Mouse (Mus musculus) CH12.LX (cell line): ENCODE results near the gene Gm44973. TPM values are rescaled to one million over a fixed set of nuclear protein-coding genes. Genes with fewer than 3 reads are reported as not detected.

Source experiments
- DNase-seq: peaks from one replicate; pipeline ENCODE4 v3.0.0-alpha.2; 2013; ENCODE audit errors: extremely low read depth
- H3K27ac ChIP-seq: 2 replicates; pipeline ENCODE4 v1.5.1; 2012; ENCODE audit warnings: low read depth, mild to moderate bottlenecking, control low read depth, moderate library complexity; ENCODE audit not compliant: insufficient read depth
- H3K27me3 ChIP-seq: replicated peaks from 2 replicates; pipeline ENCODE3; 2012; ENCODE audit warnings: inconsistent platforms
- H3K36me3 ChIP-seq, 2 experiments: replicated peaks in 1 of 2; 2 replicates each; pipeline versions ENCODE3 to v1.6.1; 2012; ENCODE audit warnings: inconsistent platforms in 1 of 2, low read length in 1 of 2, mild to moderate bottlenecking in 1 of 2, mixed read lengths in 1 of 2, moderate library complexity in 1 of 2; ENCODE audit not compliant: control insufficient read depth in 1 of 2, insufficient read depth in 1 of 2
- H3K4me1 ChIP-seq, 2 experiments: 2 replicates each; pipeline ENCODE4 v1.6.1; 2012; ENCODE audit warnings: inconsistent platforms in 1 of 2, moderate library complexity in 1 of 2; ENCODE audit not compliant: insufficient read depth in 2 of 2, control insufficient read depth in 1 of 2
- H3K4me2 ChIP-seq: 2 replicates; pipeline ENCODE4 v1.6.1; 2012; ENCODE audit warnings: low read depth, mild to moderate bottlenecking, control low read depth; ENCODE audit not compliant: poor library complexity, insufficient read depth, severe bottlenecking
- H3K4me3 ChIP-seq, 3 experiments: fragments of 150-350 bp in 1 of 3; sonication (generic) in 1 of 3; replicated peaks in 1 of 3; 2 replicates each; pipeline versions ENCODE3 to v1.5.1; 2011 to 2012; ENCODE audit warnings: low read depth in 2 of 3, low read length in 2 of 3, mild to moderate bottlenecking in 2 of 3, moderate library complexity in 2 of 3, control low read depth in 1 of 3, improper control_type of control experiment in 1 of 3, inconsistent platforms in 1 of 3, mixed read lengths in 1 of 3; ENCODE audit not compliant: poor library complexity in 1 of 3
- H3K79me2 ChIP-seq: replicated peaks from 2 replicates; pipeline ENCODE4 v1.6.1; 2012; ENCODE audit warnings: mild to moderate bottlenecking, moderate library complexity; ENCODE audit not compliant: control insufficient read depth, poor library complexity, insufficient read depth, severe bottlenecking; ENCODE audit errors: extremely low read depth
- H3K9ac ChIP-seq: 2 replicates; pipeline ENCODE4 v1.6.1; 2012; ENCODE audit warnings: low read depth, mild to moderate bottlenecking, control low read depth, moderate library complexity; ENCODE audit not compliant: insufficient read depth
- H3K9me3 ChIP-seq: replicated peaks from 2 replicates; pipeline ENCODE3; 2012; ENCODE audit warnings: low read length, inconsistent platforms, mixed read lengths
- BHLHE40 ChIP-seq: IDR thresholded peaks from 2 replicates; pipeline ENCODE4 v1.6.1; 2011; ENCODE audit warnings: mild to moderate bottlenecking, low read depth, low read length, improper control_type of control experiment
- CHD1 ChIP-seq: IDR thresholded peaks from 2 replicates; pipeline ENCODE4 v1.6.1; 2012; ENCODE audit warnings: low read depth, low read length, improper control_type of control experiment, inconsistent platforms
- CHD2 ChIP-seq: IDR thresholded peaks from 2 replicates; pipeline ENCODE4 v1.6.1; 2011; ENCODE audit warnings: low read length, improper control_type of control experiment
- CTCF ChIP-seq, 2 experiments: IDR thresholded peaks in 1 of 2; conservative IDR thresholded peaks in 1 of 2; 2 replicates each; pipeline ENCODE4 v1.5.1; 2011 to 2012; ENCODE audit warnings: low read depth in 2 of 2, low read length in 2 of 2, improper control_type of control experiment in 1 of 2, inconsistent platforms in 1 of 2, mild to moderate bottlenecking in 1 of 2, moderate library complexity in 1 of 2
- EP300 ChIP-seq: IDR thresholded peaks from 2 replicates; pipeline ENCODE4 v1.6.1; 2011; ENCODE audit warnings: low read length, improper control_type of control experiment
- ETS1 ChIP-seq: conservative IDR thresholded peaks from 2 replicates; pipeline ENCODE4 v1.6.1; 2012; ENCODE audit warnings: low read depth, mild to moderate bottlenecking, inconsistent platforms, low read length, improper control_type of control experiment, moderate library complexity
- GABPA ChIP-seq: IDR thresholded peaks from 2 replicates; pipeline ENCODE4 v1.6.1; 2012; ENCODE audit warnings: low read depth, low read length, improper control_type of control experiment, inconsistent platforms; ENCODE audit not compliant: insufficient replicate concordance
- IRF4 ChIP-seq: IDR thresholded peaks from 2 replicates; pipeline ENCODE4 v1.6.1; 2014; ENCODE audit warnings: low read depth, mild to moderate bottlenecking, inconsistent platforms, low read length, improper control_type of control experiment
- JUN ChIP-seq: IDR thresholded peaks from 2 replicates; pipeline ENCODE4 v1.6.1; 2011; ENCODE audit warnings: low read depth, mild to moderate bottlenecking, low read length, improper control_type of control experiment, moderate library complexity; ENCODE audit not compliant: insufficient read depth
- JUND ChIP-seq: conservative IDR thresholded peaks from 2 replicates; pipeline ENCODE4 v1.6.1; 2011; ENCODE audit warnings: low read depth, low read length, improper control_type of control experiment
- KAT2A ChIP-seq: IDR thresholded peaks from 2 replicates; pipeline ENCODE4 v1.6.1; 2012; ENCODE audit warnings: low read length, improper control_type of control experiment, inconsistent platforms; ENCODE audit not compliant: insufficient replicate concordance
- MAFK ChIP-seq: IDR thresholded peaks from 2 replicates; pipeline ENCODE4 v1.6.1; 2011; ENCODE audit warnings: low read length, improper control_type of control experiment; ENCODE audit not compliant: insufficient replicate concordance
- MYC ChIP-seq: IDR thresholded peaks from 2 replicates; pipeline ENCODE4 v1.6.1; 2011; ENCODE audit warnings: low read depth, mild to moderate bottlenecking, improper control_type of control experiment, low read length
- NELFE ChIP-seq: IDR thresholded peaks from 2 replicates; pipeline ENCODE4 v1.6.1; 2011; ENCODE audit warnings: low read depth, low read length, improper control_type of control experiment
- NRF1 ChIP-seq: IDR thresholded peaks from 2 replicates; pipeline ENCODE4 v1.6.1; 2014; ENCODE audit warnings: low read depth, mild to moderate bottlenecking, inconsistent platforms, low read length, improper control_type of control experiment, moderate library complexity
- PAX5 ChIP-seq: IDR thresholded peaks from 2 replicates; pipeline ENCODE4 v1.6.1; 2012; ENCODE audit warnings: low read length, inconsistent platforms, mixed read lengths
- POLR2A ChIP-seq: IDR thresholded peaks from 2 replicates; pipeline ENCODE4 v1.6.1; 2011; ENCODE audit warnings: low read depth, mild to moderate bottlenecking, improper control_type of control experiment, low read length
- RCOR1 ChIP-seq: conservative IDR thresholded peaks from 2 replicates; pipeline ENCODE4 v1.6.1; 2012; ENCODE audit warnings: low read depth, mild to moderate bottlenecking, inconsistent platforms, low read length, improper control_type of control experiment
- SMC3 ChIP-seq: IDR thresholded peaks from 2 replicates; pipeline ENCODE4 v1.6.1; 2011; ENCODE audit warnings: low read depth, low read length, improper control_type of control experiment
- TCF12 ChIP-seq: IDR thresholded peaks from 2 replicates; pipeline ENCODE4 v1.6.1; 2014; ENCODE audit warnings: low read depth, mild to moderate bottlenecking, inconsistent platforms, low read length, improper control_type of control experiment
- ZC3H11A ChIP-seq: IDR thresholded peaks from 2 replicates; pipeline ENCODE4 v1.6.1; 2012; ENCODE audit warnings: low read depth, mild to moderate bottlenecking, inconsistent platforms, low read length, improper control_type of control experiment
- ZNF384 ChIP-seq: IDR thresholded peaks from 2 replicates; pipeline ENCODE4 v1.6.1; 2012; ENCODE audit warnings: low read depth, low read length, improper control_type of control experiment, inconsistent platforms
- dilution Hi-C: fragments of 300-500 bp; cut with MboI; formaldehyde crosslinking; loops from 2 replicates; pipeline ENCODE4 v1.14.3; 2020; ENCODE audit warnings: low sequenced_read_pairs; ENCODE audit not compliant: extremely low pct_unique_long_range_greater_than_20kb, extremely low pct_ligation_motif_present
- in situ Hi-C: fragments of 300-500 bp; cut with MboI; formaldehyde crosslinking; loops from 3 replicates; pipeline ENCODE4 v1.14.3; 2019; ENCODE audit warnings: low sequenced_read_pairs, low pct_ligation_motif_present, low pct_unique_long_range_greater_than_20kb, mixed read lengths
- polyA plus RNA-seq: library from polyadenylated mRNA; unstranded; fragments of >175 nt; gene quantifications from 2 replicates; pipeline ENCODE4 v1.2.1, GENCODE M21; 2012; ENCODE audit warnings: low read depth; ENCODE audit not compliant: insufficient read length
- total RNA-seq, 2 experiments: library from RNA; depleted of rRNA; stranded (reverse); fragments of 300-350 nt in 1 of 2; fragments of >200 nt in 1 of 2; gene quantifications; 2 replicates each; pipeline ENCODE4 v1.2.3; 2012 to 2014

Gm44973 gene
- total and polyA plus RNA-seq, 3 experiments: 1.3 to 6.3 TPM; not detected in 1

DNA sequence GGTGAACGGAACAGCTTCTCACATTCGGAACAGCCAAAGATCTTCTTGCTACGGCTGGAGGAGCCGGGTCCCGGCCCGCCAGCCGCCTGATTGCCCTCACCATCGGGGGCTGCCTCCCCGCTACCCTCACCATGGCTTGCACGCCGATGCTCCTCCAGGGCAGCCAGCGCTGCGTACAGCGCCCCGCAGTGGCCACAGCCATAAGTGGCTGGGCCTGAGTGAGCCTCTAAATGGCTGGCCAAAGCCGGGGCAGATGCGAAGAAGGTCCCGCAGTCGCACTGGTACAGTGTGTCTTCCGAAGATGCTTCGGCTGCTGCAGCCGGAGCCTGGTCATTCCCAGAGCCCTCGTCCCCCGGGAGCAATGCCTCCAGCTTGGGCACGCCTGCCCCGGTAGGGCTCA lies 7.1 kb upstream of the Gm44973 start:
- TF ChIP-seq CHD2 (no peak), JUN (no peak), ZC3H11A (no peak), SMC3 (no peak), IRF4 (no peak), NRF1 (no peak), ZNF384 (no peak), BHLHE40 (no peak), RCOR1 (no peak), ETS1 (no peak), CHD1 (no peak), TCF12 (no peak), MYC (no peak), JUND (no peak), NELFE (no peak), EP300 (no peak), MAFK (no peak), KAT2A (no peak)
- dilution Hi-C loops (no loop called here), in situ Hi-C loops (no loop called here)
- H3K36me3 ChIP-seq: peaks cover 54 to 68% of the 10 kb centered on the region in 2 experiments
- H3K79me2 ChIP-seq: peaks cover 5% of the 10 kb centered on the region; the same call in 1 of the 2 replicates
- peaks cover 4 to 20% of the 10 kb centered on the region in 2 experiments for H3K4me1 ChIP-seq
- no peak overlapping the region for H3K4me3 ChIP-seq
- H3K4me2 ChIP-seq: no peak overlapping the region
- no peak for DNase-seq
- no peak overlapping the region for H3K9ac ChIP-seq
- H3K27me3 ChIP-seq: no peaks in the 10 kb centered on the region
- H3K9me3 ChIP-seq: no peaks in the 10 kb centered on the region
- H3K27ac ChIP-seq: no peak overlapping the region

DNA sequence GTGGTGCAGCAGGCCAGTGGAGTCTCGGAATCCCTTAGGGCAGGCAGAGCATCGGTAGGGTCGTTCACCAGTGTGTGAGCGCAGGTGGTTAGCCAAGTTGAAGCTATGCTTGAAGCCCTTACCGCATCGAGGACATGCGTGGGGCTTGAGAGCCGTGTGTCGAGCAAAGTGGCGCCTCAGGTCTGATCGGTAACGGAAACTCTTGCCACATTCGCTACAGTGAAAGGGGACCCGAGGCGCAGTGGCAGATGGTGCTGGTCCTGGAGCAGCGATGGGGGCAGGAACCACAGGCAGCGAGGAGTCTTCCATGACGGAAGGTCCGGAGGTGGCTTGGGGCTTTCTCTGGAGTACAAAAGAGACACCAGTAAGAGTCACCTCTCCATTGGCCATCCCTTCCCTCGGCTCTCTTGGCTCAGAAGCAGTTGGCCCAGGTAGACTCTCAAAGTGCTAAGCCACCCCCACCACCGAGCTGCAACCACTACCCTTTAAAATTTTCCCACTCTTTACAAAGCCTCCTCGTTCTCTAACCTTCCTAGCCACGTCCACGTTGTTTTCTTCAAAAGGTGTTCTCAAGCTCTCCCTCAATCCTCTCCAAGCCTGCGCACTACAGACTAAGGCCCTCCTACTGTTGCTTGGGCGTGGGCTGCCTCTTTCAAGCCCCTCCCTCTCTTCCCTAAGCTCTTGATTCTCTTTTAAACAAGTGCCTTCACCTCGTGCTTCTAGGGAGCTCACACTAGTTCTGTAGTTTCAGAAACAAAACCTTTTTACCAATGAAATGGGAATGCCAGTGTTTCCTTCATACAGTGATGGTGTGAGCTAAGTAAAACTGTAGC lies 2.4 kb upstream of the Gm44973 start:
- Histone ChIP-seq H3K27ac (no peak overlapping the region), H3K4me3 (peak overlapping the region; percentile 21 to 46 (median 43)), H3K4me2 (peak overlapping the region; percentile 77), H3K79me2 (peaks cover 6% of the 10 kb centered on the region; the same call in 1 of the 2 replicates), H3K9ac (peak overlapping the region; percentile 97; the same call in 1 of the 2 replicates), H3K9me3 (peaks cover 6% of the 10 kb centered on the region), H3K36me3 (peaks cover 49 to 57% of the 10 kb centered on the region in 2 experiments), H3K27me3 (no peaks in the 10 kb centered on the region), H3K4me1 (peaks cover 4 to 27% of the 10 kb centered on the region in 2 experiments)
- DNase-seq: peak; percentile 70
- dilution Hi-C loops: no loop called here
- TF ChIP-seq NELFE (no peak), BHLHE40 (no peak), POLR2A (peak; percentile 53), GABPA (no peak), ZC3H11A (no peak), RCOR1 (no peak), PAX5 (no peak), JUND (no peak), NRF1 (peak; percentile 45; the same call in 1 of the 2 replicates), CTCF (conservative IDR thresholded peaks at IDR 0.05 in 1 of 2, IDR thresholded peaks at IDR 0.05 in 1 of 2; ENCODE audit: low read depth in 2 of 2, low read length in 2 of 2) (no peak)
- in situ Hi-C loops: no loop called here
